Mouse (Mus musculus) liver, adult 2 months (tissue): ENCODE data around the gene Aadat. TPM values are rescaled to one million over a fixed set of nuclear protein-coding genes. Genes with fewer than 3 reads are reported as not detected.
A peak's percentile ranks its signal among the peaks of the same experiment; 100 is the strongest.
"Not testable (repeated sequence)": the region's sequence is repeated elsewhere in the genome, so short reads cannot be mapped to it uniquely, and the experiment has no call there.

ENCODE experiments used
- DNase-seq: peaks from one replicate; pipeline ENCODE4 v3.0.0-alpha.2; 2011; ENCODE audit warnings: low read depth, low spot score; ENCODE audit errors: extremely low read depth
- H3K27ac ChIP-seq: fragments of 200-500 bp; replicated peaks from 2 replicates; pipeline ENCODE4 v1.5.1; 2012; ENCODE audit warnings: low read depth, mild to moderate bottlenecking, control low read depth, inconsistent platforms, low read length; ENCODE audit not compliant: insufficient read depth
- H3K27me3 ChIP-seq: fragments of 200-500 bp; 2 replicates; pipeline ENCODE4 v1.6.1; 2012; ENCODE audit warnings: mild to moderate bottlenecking, moderate library complexity, low read length, inconsistent platforms; ENCODE audit not compliant: control insufficient read depth, insufficient read depth
- H3K36me3 ChIP-seq: fragments of 200-500 bp; 2 replicates; pipeline ENCODE4 v1.6.1; 2012; ENCODE audit warnings: low read length, inconsistent platforms; ENCODE audit not compliant: control insufficient read depth, insufficient read depth
- H3K4me1 ChIP-seq: fragments of 200-500 bp; 2 replicates; pipeline ENCODE4 v1.6.1; 2011; ENCODE audit warnings: low read length; ENCODE audit not compliant: control insufficient read depth, insufficient read depth
- H3K4me3 ChIP-seq: fragments of 200-500 bp; 2 replicates; pipeline ENCODE4 v1.5.1; 2011; ENCODE audit warnings: low read depth, mild to moderate bottlenecking, control low read depth, low read length, moderate library complexity; ENCODE audit not compliant: insufficient read depth
- H3K79me2 ChIP-seq: fragments of 200-500 bp; 2 replicates; pipeline ENCODE4 v1.6.1; 2012; ENCODE audit warnings: inconsistent platforms, mild to moderate bottlenecking, low read length, moderate library complexity; ENCODE audit not compliant: control insufficient read depth, insufficient read depth
- H3K9ac ChIP-seq: fragments of 200-500 bp; 2 replicates; pipeline ENCODE4 v1.6.1; 2012; ENCODE audit warnings: low read depth, mild to moderate bottlenecking, control low read depth, inconsistent platforms, low read length
- CTCF ChIP-seq: fragments of 200-500 bp; IDR thresholded peaks from 2 replicates; pipeline ENCODE4 v1.5.1; 2011; ENCODE audit warnings: low read depth, low read length, control low read depth
- POLR2A ChIP-seq: fragments of 200-500 bp; IDR thresholded peaks from 2 replicates; pipeline ENCODE4 v1.6.1; 2011; ENCODE audit warnings: low read length, control low read depth; ENCODE audit not compliant: insufficient read depth; ENCODE audit errors: extremely low read depth
- WGBS: fragments of 180-500 bp; shearing (Covaris S2); methylation state at CpG from one replicate; pipeline ENCODE4 v1.1.7; 2018; 5-methylcytosine and 5-hydroxymethylcytosine counted together
- polyA plus RNA-seq: library from polyadenylated mRNA; depleted of rRNA; stranded (reverse); fragments of >200 nt; gene quantifications from 2 replicates; pipeline ENCODE4 v1.2.3, GENCODE M21; 2012; rRNA removed
- total RNA-seq: library from RNA; depleted of rRNA; stranded (reverse); fragments of >200 nt; gene quantifications from 2 replicates; pipeline ENCODE4 v1.2.3, GENCODE M21; 2014; rRNA removed

Aadat gene
- total RNA-seq = 87.5 and 99.7 TPM in 2 replicates
- polyA plus RNA-seq = 80.1 and 91.1 TPM in 2 replicates

GRCm38 (mm10) chr8:60505653-60506521 lies at the start of gene Aadat:
Gene Aadat (plus strand): TSS chr8:60505932.
- Histone ChIP-seq H3K79me2 (peaks cover 5% of the 10 kb centered on the region; the same call in 1 of the 2 replicates), H3K27me3 (no peaks in the 10 kb centered on the region), H3K9ac (peak within 1 kb of the TSS; percentile 63), H3K27ac (peak within 1 kb of the TSS; percentile 90), H3K4me1 (peaks cover 4% of the 10 kb centered on the region), H3K36me3 (peaks cover 6% of the 10 kb centered on the region), H3K4me3 (peak within 1 kb of the TSS; percentile 48)
- TF ChIP-seq CTCF (peak; percentile 40), POLR2A (0 out of 2 replicates have a peak, but pooled peaks have one; percentile 71)
- peak; percentile 90 for DNase-seq
- WGBS = under 1% methylated on average over 25 of the region's 25 CpGs

DNA sequence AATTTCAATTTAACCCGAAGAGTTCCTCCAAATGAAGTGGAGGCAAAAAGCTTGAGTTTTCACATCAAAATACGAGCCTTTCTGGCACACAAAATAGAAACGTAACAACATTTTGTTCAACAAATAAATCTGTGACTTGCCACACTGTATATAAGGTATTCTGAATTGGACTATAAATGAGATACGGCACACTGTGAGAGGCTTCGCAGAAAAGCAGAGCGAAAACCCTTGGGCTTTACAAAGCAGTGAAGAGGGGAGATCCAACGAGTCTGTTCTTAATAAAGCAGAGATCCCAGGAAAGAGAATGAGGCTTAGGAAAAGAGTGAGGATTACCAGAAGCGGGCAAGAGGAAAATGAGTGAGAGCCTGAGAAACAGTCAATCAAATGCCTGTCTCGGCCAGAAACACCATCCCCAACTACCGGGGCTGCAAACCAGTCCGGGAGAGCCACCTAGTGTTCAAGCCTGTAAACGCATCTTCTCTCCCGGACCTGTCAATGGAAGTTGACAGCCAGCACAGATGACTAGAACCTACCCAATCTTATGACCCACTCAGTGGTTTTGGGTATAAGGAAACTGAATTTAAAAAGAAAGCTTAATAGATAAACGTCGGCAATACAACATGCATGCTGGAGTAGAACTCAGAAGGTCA lies 38.9 kb upstream of the Aadat start:
- Histone ChIP-seq H3K9ac (no peak overlapping the region), H3K79me2 (no peaks in the 10 kb centered on the region), H3K27me3 (no peaks in the 10 kb centered on the region), H3K4me1 (no peaks in the 10 kb centered on the region), H3K4me3 (no peak overlapping the region), H3K27ac (no peak overlapping the region), H3K36me3 (no peaks in the 10 kb centered on the region)
- TF ChIP-seq POLR2A (no peak), CTCF (peak; percentile 83)
- DNase-seq = peak; percentile 33
- 40% methylated on average over 15 of the region's 15 CpGs for WGBS

GRCm38 (mm10) chr8:60490147-60490546 lies 15.6 kb upstream of the Aadat start:
- peak; percentile 90 for DNase-seq
- H3K27ac ChIP-seq = no peak overlapping the region
- no peak overlapping the region for H3K4me3 ChIP-seq
- 19% methylated on average over 2 of the region's 2 CpGs for WGBS
- H3K9ac ChIP-seq = no peak overlapping the region
- TF ChIP-seq CTCF (no peak), POLR2A (no peak)
- H3K4me1 ChIP-seq = no peaks in the 10 kb centered on the region; the same call in 1 of the 2 replicates
- no peaks in the 10 kb centered on the region for H3K27me3 ChIP-seq
- no peaks in the 10 kb centered on the region for H3K79me2 ChIP-seq
- H3K36me3 ChIP-seq = no peaks in the 10 kb centered on the region

DNA sequence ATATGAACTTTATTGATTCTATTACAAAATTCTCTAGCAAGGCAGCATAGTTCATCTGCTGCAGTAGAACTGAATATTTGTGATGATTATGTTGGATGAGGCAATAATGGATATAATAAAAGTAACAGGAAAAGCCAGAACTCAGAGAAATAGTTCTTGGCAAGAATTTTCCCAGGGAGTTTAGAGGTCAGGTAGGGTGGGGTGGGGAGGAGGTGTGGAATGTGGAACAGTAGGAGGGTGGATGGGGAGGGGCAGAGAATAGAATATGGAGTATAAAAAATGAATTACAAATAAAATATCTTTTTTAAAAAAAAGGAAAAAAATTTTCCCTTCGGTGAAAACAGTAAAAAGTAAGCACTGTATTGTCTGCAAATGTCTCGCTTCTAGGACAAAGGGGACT lies 13.9 kb upstream of the Aadat start:
- no peak overlapping the region for H3K9ac ChIP-seq
- TF ChIP-seq POLR2A = no peak
- no peak for TF ChIP-seq CTCF
- no peaks in the 10 kb centered on the region for H3K79me2 ChIP-seq
- WGBS = 97% methylated on average over 2 of the region's 2 CpGs
- no peaks in the 10 kb centered on the region for H3K27me3 ChIP-seq
- no peaks in the 10 kb centered on the region for H3K36me3 ChIP-seq
- no peak overlapping the region for H3K4me3 ChIP-seq
- H3K4me1 ChIP-seq = no peaks in the 10 kb centered on the region; the same call in 1 of the 2 replicates
- DNase-seq = peak; percentile 48
- H3K27ac ChIP-seq = no peak overlapping the region

GRCm38 (mm10) chr8:60492471-60492870 lies 13.3 kb upstream of the Aadat start:
- H3K36me3 ChIP-seq = no peaks in the 10 kb centered on the region
- TF ChIP-seq POLR2A = no peak
- no peak for TF ChIP-seq CTCF
- H3K27ac ChIP-seq = no peak overlapping the region
- no peak overlapping the region for H3K9ac ChIP-seq
- H3K27me3 ChIP-seq = no peaks in the 10 kb centered on the region
- H3K79me2 ChIP-seq = no peaks in the 10 kb centered on the region
- WGBS = 69% methylated on average over 3 of the region's 3 CpGs
- H3K4me3 ChIP-seq = no peak overlapping the region
- H3K4me1 ChIP-seq = no peaks in the 10 kb centered on the region; the same call in 1 of the 2 replicates
- peak; percentile 24 for DNase-seq

GRCm38 (mm10) chr8:60494606-60495005 lies 11.1 kb upstream of the Aadat start:
- Histone ChIP-seq H3K4me3 (no peak overlapping the region), H3K36me3 (no peaks in the 10 kb centered on the region), H3K9ac (no peak overlapping the region), H3K4me1 (no peaks in the 10 kb centered on the region; the same call in 1 of the 2 replicates), H3K79me2 (no peaks in the 10 kb centered on the region), H3K27ac (no peak overlapping the region), H3K27me3 (no peaks in the 10 kb centered on the region)
- whole genome bisulfite sequencing = 89% methylated on average over 11 of the region's 11 CpGs
- no peak for DNase-seq
- TF ChIP-seq CTCF (no peak), POLR2A (no peak)

DNA sequence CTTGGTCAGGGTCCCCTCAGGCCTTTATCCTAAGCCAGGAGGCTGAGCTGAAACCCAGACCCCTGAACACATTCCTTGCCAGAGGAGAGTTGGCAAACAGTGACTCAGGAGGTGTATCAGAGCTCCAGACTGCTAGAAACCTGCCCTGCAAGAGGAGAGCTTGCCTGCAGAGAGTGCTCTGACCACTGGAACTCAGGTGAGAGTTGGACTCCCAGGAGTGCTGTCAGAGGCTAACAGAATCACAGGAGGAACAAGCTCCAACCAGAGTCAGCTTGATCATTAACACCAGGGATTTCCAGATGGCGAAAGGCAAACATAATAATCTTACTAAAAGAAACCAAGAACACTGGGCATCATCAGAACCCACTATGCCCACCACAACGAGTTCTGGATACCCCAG lies 10.7 kb upstream of the Aadat start:
- H3K4me3 ChIP-seq, H3K27ac ChIP-seq, H3K27me3 ChIP-seq, H3K9ac ChIP-seq, DNase-seq, H3K79me2 ChIP-seq, H3K4me1 ChIP-seq, H3K36me3 ChIP-seq: not testable (repeated sequence)
- WGBS = 73% methylated on average over 2 of the region's 2 CpGs
